Mouse (Mus musculus): ENCODE measurements around the gene Efcab9.

Efcab9 gene

GRCm38 (mm10) chr11:32531871-32532764 lies at the start of gene Efcab9:
Gene Efcab9 (minus strand): TSS chr11:32532081.
- no peak for DNase-seq (ENCODE audit: low spot score)

GRCm38 (mm10) chr11:32581031-32581430 lies 49.1 kb upstream of the Efcab9 start:
- no peak for DNase-seq (ENCODE audit: low spot score)

- peak; percentile 39 for DNase-seq (ENCODE audit: low spot score)
Observed at GRCm38 (mm10) chr11:32580305-32580947, 48.5 kb upstream of the Efcab9 start.

DNA sequence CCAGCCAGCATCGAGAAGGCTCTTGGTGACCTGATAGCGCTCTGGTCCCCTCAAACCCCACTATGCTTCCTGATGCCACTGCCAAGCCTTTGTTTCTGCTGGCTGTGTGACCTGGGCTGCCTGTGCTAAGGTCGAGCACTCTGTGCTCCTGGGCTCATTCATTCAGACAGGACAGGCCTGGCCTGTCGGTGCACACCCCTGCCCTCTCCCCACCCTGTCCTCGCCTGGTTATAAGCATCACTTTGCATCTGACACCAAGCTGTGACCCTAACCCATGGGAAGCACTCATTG lies 44.8 kb upstream of the Efcab9 start:
- no peak for DNase-seq (ENCODE audit: low spot score)

DNA sequence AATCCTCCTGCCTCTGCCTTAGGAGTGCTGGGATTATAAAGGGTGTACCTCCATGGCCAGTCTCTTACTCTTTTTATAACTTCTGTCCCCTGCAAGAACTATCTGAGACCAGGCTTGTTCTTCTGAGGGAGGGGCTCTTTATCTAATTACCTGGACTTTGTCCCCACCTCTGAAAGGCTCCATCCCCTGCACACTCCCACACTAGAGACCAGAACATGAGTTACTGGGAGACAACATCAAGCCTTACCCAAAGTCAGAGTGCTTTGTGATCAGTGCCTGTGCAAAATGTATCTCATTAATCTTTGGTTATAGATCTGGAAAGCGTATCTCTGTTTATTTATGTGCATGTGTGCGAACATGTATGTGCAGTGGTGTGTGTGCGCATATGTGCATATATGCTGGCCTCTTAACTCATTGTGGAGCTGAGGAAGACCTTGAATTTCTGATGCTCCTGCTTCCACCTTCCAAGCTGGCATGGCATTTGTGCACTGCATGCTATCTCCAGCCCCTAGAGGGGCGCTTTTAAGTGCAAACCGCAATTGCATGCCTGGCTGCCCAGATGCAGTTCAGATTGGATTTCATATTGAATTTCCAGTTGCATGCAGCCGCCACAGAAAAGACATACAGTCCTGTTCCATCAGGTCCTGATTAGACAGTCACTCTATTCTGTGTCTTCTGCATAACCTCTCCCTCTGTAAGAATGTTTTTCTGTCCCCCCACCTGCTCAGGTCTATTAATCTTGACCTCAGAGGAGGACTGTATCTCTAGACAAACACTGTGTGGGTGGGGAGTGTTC lies 44.3 kb upstream of the Efcab9 start:
- no peak for DNase-seq (ENCODE audit: low spot score)

GRCm38 (mm10) chr11:32573669-32574068 lies 41.8 kb upstream of the Efcab9 start:
- no peak for DNase-seq (ENCODE audit: low spot score)

- no peak for DNase-seq (ENCODE audit: low spot score)
Observed at GRCm38 (mm10) chr11:32571103-32571502, 39.2 kb upstream of the Efcab9 start.

DNA sequence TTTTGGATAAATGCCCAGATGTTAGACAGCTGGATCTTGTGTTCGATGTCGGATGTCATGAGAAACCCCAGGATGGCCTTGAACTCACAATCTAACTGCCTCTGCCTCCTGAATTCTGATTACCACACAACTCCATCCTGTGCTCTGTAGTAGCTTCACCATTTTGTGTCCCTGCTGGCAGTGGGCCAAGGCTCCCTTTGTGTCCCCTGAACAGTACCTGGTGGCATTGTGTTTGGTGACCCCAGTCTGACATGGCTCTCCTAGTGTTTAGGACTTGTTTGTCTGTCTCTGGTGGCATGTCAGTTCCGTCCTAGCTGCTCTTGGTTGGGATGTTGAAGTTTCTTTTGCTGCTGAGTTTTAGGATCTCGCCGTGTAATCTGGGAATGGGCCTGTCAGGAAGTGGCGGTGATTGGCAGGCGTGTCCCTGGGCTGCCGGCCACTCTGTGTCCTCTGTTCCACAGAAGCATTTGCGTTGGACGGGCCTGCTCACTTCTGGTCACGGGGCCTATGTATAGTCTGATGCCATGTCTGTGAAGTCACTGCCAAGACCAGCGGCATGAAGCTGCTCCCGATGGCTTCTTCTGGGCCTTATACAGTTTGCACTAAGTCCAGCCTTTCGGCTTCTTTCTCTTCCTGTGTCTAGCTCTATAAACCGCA lies 36.9 kb upstream of the Efcab9 start:
- no peak for DNase-seq (ENCODE audit: low spot score)

DNA sequence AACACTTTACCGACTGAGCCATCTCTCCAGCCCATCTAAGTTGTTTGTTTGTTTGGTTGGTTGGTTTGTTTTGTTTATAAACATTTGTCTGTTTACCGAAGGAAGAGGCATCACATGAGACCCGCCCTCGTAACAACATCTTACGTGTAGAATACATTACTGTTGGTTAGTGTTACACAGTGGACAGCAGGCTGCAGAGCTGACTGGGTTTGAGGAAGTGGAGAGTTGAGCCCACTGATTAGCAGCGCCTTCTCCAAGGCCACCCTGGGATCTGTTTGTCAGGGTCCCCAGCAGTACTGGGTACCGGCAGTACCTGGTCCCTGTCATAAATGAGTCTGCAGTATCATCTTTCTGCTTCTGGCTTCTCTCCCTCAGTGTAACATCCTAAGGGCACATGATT lies 36.2 kb upstream of the Efcab9 start:
- DNase-seq (ENCODE audit: low spot score): no peak

DNA sequence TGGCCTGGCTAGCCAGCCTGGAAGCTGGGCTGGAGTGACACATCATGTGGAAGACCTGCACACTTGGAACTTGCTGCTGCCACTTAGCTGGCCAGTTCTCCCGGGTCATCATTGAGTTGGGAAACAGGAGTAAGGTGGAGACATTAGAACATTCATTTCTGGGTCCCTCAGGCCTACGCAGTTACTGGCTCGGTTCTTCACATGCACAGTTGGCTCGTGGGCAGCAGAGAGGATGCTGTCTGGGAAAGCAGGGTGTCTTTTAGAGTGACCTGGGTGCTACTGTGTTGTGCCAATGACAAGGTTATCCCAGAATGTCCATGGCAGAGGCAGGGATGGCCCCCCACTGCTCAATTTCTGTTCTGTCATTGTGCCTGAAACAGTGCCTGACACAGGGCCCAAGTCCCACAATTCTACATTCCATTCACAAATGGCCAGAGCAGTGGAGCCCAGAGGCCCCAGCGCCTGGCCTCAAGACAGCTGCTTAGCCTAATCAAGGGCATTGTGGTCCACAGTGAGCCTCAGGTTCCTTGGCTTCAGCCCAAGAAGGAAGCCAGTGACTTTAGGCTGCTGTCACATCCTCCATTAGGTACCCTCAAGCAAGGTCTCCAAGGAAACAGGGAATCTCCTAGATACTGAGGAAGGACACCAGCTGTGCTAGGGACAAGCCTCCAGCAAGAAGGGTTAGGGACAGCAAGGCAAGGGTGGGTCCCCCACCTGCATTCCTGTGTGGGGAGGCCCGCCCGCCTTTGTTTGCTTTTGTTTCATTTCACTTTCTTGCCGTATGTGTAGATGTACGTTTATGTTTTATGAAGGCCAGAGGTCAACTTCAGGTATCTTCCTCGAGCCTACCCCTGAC lies 35.3 kb upstream of the Efcab9 start:
- DNase-seq (ENCODE audit: low spot score): no peak

GRCm38 (mm10) chr11:32566184-32566583 lies 34.3 kb upstream of the Efcab9 start:
- no peak for DNase-seq (ENCODE audit: low spot score)

GRCm38 (mm10) chr11:32565088-32565487 lies 33.2 kb upstream of the Efcab9 start:
- no peak for DNase-seq (ENCODE audit: low spot score)

DNA sequence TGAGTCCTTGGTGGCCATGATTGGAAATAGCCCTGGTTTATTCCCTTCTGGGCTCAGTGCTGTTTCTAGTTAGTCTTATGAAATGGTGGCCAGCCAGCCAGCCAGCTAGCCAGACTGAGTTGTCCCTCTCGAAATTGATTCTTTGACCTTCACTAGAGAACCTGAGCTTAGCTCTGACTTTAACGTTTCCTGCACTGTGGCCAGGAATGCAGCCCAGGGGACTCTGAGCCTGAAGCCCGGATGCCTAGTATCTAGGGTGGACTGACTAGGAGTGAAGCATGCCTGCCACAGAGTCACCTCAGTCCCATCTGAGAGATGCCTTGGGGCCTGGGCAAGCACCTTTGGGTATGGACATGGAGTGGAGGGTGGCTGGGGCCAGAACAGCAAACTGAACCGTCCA lies 32.7 kb upstream of the Efcab9 start:
- no peak for DNase-seq (ENCODE audit: low spot score)

GRCm38 (mm10) chr11:32563660-32564059 lies 31.8 kb upstream of the Efcab9 start:
- DNase-seq (ENCODE audit: low spot score): no peak

DNA sequence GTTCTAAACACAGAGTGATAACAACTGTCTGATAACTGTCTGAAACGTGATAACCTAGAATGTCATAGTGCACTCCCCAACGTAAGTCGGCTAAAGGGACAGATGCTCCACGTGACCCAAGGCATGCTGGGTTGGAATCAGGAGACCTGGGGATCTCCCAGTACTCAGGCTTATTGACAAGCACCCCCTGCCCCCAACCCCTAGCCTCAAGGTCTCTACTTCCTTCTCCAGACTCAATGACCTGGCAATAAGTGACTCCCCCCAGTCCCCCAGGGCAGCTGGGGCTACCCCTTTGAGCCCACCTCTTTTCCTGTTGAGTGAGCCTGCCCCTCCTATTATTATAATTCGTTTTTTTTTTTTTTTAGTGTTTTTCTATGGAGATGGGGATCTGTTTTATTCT lies 30.8 kb upstream of the Efcab9 start:
- no peak for DNase-seq (ENCODE audit: low spot score)

GRCm38 (mm10) chr11:32561465-32562355 lies 29.8 kb upstream of the Efcab9 start:
- DNase-seq (ENCODE audit: low spot score): no peak

- no peak for DNase-seq (ENCODE audit: low spot score)
Observed at GRCm38 (mm10) chr11:32560015-32560770, 28.3 kb upstream of the Efcab9 start.

GRCm38 (mm10) chr11:32558677-32559076 lies 26.8 kb upstream of the Efcab9 start:
- DNase-seq (ENCODE audit: low spot score): no peak

DNA sequence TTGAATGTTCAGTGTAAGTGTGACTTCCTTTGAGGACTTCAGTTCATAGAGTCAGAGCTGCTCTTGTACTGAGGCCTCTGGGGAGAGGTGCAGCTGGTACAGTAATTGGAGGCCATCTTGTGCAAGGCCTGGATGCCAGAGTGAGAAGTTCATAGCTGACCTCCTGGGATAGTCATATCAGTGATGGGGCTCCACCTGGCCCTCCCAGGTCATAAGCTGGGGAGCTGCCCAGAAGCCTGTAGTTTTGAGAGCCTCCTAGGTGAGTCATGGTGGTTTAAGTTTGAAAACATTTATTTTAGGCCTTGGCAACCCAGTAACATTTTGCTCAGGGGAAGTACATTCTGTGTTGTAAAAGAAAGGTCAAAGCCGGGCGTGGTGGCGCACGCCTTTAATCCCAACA lies 26.1 kb upstream of the Efcab9 start:
- DNase-seq (ENCODE audit: low spot score): no peak
